Mouse (Mus musculus) liver, embryonic 16.5 days (tissue): Measurements from ENCODE around the gene Dus2. TPM values are rescaled to one million over a fixed set of nuclear protein-coding genes. Genes with fewer than 3 reads are reported as not detected.
A peak's percentile ranks its signal among the peaks of the same experiment; 100 is the strongest.

Experiments
- ATAC-seq: fragments of 200-750 bp; cut with Nextera tagmentation; 2 replicates; pipeline ENCODE4 v1.8.0; 2017; ENCODE audit warnings: low read depth, mild to moderate bottlenecking, moderate number of reproducible peaks, moderate library complexity
- H3K27ac ChIP-seq: fragments of 300-500 bp; sonication (generic); 2 replicates; pipeline ENCODE4 v1.5.1; 2014; ENCODE audit warnings: mild to moderate bottlenecking, low read length
- H3K27me3 ChIP-seq: fragments of 300-500 bp; sonication (generic); 2 replicates; pipeline ENCODE4 v1.6.1; 2014; ENCODE audit warnings: low read depth, low read length, mixed read lengths; ENCODE audit not compliant: control insufficient read depth, insufficient read depth
- H3K36me3 ChIP-seq: fragments of 300-500 bp; sonication (generic); 2 replicates; pipeline ENCODE4 v1.6.1; 2014; ENCODE audit warnings: mild to moderate bottlenecking; ENCODE audit not compliant: control insufficient read depth, insufficient read depth
- H3K4me1 ChIP-seq: fragments of 300-500 bp; sonication (generic); 2 replicates; pipeline ENCODE4 v1.6.1; 2014; ENCODE audit warnings: low read depth, low read length, mixed read lengths; ENCODE audit not compliant: control insufficient read depth
- H3K4me2 ChIP-seq: fragments of 300-500 bp; sonication (generic); 2 replicates; pipeline ENCODE4 v1.6.1; 2014; ENCODE audit warnings: low read depth, low read length, mixed read lengths
- H3K4me3 ChIP-seq: fragments of 300-500 bp; sonication (generic); 2 replicates; pipeline ENCODE4 v1.5.1; 2014; ENCODE audit warnings: low read depth, mild to moderate bottlenecking, low read length
- H3K9ac ChIP-seq: fragments of 300-500 bp; sonication (generic); 2 replicates; pipeline ENCODE4 v1.6.1; 2014; ENCODE audit warnings: low read depth, low read length
- H3K9me3 ChIP-seq: fragments of 300-500 bp; sonication (generic); replicated peaks from 2 replicates; pipeline ENCODE4 v1.6.1; 2016; ENCODE audit warnings: low read length; ENCODE audit not compliant: control insufficient read depth
- WGBS: fragments of 180-500 bp; shearing (Covaris S2); extraction: QIAGEN DNeasy Blood & Tissue Kit; methylation state at CpG from one replicate; pipeline ENCODE4 v1.1.7; 2014; ENCODE audit not compliant: insufficient replicate concordance; 5-methylcytosine and 5-hydroxymethylcytosine counted together
- microRNA-seq: library from miRNA; unstranded; fragments of <30 nt; microRNA quantifications from one replicate; pipeline ENCODE4, GENCODE M21; 2016
- polyA plus RNA-seq: library from polyadenylated mRNA; unstranded; fragments of >200 nt; fragmentation: Nextera tagmentation; extraction: Ambion mirVana; gene quantifications from 2 replicates; pipeline ENCODE4 v1.2.1, GENCODE M21; 2015

Gene Dus2
- polyA plus RNA-seq, 1 experiment from 2014 or later = 10.5 TPM

DNA sequence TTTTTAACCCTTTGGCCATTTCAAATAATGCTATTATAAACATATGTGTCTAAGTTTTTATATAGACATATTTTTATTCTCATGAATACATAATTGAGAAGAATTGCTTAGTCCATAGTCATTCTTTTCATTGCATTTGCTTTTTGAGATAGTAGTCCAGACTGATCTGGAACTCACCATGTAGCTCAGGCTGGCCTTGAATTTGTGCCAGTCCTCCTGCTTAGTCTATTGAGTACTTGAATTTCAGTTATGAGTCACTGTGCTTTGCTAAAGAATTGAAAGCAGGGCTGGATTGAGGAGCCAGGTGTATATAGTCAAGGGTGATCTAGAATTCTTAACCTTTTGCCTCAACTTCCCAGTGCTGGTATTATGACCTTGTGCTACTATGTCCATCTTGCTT, 83.1 kb downstream of the Dus2 start:
- H3K27ac ChIP-seq = no peak overlapping the region
- H3K9ac ChIP-seq = no peak overlapping the region
- no peak for ATAC-seq
- H3K4me2 ChIP-seq = no peak overlapping the region
- no peaks in the 10 kb centered on the region for H3K27me3 ChIP-seq
- peaks cover 5% of the 10 kb centered on the region; the same call in 1 of the 2 replicates for H3K36me3 ChIP-seq
- peaks cover 2% of the 10 kb centered on the region for H3K4me1 ChIP-seq
- H3K4me3 ChIP-seq = no peak overlapping the region
- H3K9me3 ChIP-seq = no peaks in the 10 kb centered on the region; the same call in 1 of the 2 replicates

DNA sequence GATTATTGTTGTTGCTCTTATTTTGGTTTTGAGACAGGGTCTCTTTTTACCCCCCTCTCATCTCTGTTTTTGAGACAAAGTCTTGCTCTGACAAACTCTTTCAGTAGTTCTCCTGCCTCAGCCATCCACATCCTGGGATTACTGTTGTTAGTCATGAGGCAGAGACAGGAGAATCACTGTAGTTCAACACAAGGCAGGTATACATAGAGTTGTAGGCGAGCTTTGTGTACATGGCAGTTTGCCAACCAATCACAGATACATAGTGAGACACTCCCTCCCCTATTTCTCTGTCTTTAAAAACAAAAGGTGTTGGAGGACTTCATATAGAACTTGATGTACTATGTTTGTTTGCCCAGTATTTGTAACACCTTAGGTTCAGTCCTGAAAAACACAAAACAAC, 83.5 kb downstream of the Dus2 start:
- Histone ChIP-seq H3K9ac (no peak overlapping the region), H3K4me3 (no peak overlapping the region), H3K4me1 (peaks cover 2% of the 10 kb centered on the region), H3K4me2 (no peak overlapping the region), H3K9me3 (no peaks in the 10 kb centered on the region; the same call in 1 of the 2 replicates), H3K27me3 (no peaks in the 10 kb centered on the region), H3K36me3 (peaks cover 9% of the 10 kb centered on the region; the same call in 1 of the 2 replicates), H3K27ac (no peak overlapping the region)
- 47% methylated on average over 1 of the region's 1 CpGs for WGBS
- ATAC-seq = peak; percentile 30; the same call in 1 of the 2 replicates

DNA sequence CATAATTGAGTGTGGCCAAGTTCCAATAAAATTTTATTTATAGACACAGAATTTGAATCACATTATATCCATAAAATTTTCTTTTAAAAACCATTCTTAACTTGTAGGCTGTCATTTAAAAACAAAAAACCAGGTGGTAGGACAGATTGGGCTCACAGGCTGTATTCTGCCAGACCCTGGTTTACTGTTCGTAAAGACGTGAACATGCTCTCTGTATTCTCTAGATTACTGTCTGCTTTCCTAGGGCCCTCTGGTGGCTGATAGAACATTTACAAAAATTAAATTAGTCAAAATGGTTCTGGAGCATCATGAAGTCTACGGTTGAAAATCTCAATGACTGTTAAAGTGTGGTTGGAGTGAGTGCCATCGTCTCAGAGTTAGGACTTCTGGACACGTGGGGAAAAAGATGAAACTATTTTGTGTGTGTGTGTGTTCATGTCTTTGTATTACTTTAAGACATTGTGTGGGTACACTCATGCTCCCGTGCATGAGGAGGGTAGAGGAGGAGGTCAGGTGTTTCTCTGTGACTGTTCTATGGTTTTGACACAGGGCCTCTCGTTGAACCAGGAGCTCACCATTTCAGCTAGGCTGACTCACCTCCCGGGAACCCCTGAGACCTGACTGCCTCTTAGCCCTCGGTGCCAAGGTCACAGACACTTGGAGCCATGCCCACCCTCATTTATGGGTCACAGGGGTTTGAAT, 84.2 kb downstream of the Dus2 start:
- H3K9ac ChIP-seq = no peak overlapping the region
- H3K27me3 ChIP-seq = no peaks in the 10 kb centered on the region
- no peak overlapping the region for H3K4me3 ChIP-seq
- WGBS = 64% methylated on average over 9 of the region's 9 CpGs
- no peak overlapping the region for H3K27ac ChIP-seq
- no peak overlapping the region for H3K4me2 ChIP-seq
- H3K36me3 ChIP-seq = peaks cover 9% of the 10 kb centered on the region; the same call in 1 of the 2 replicates
- peaks cover 2% of the 10 kb centered on the region for H3K4me1 ChIP-seq
- no peaks in the 10 kb centered on the region; the same call in 1 of the 2 replicates for H3K9me3 ChIP-seq
- no peak for ATAC-seq

DNA sequence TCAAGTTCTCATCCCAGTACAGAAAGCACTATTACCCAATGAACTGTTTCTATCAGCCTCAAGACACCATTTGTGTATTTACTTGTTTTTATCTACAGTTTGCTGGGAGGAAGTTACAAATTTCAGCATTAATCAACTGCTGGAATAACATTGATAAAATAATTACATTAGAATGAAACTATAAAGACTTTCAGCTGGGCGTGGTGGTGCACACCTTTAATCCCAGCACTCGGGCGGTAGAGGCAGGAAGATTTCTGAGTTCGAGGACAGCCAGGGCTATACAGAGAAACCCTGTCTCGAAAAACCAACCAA, 84.7 kb downstream of the Dus2 start:
- no peak overlapping the region for H3K27ac ChIP-seq
- 78% methylated on average over 5 of the region's 5 CpGs for WGBS
- H3K36me3 ChIP-seq = peaks cover 9% of the 10 kb centered on the region; the same call in 1 of the 2 replicates
- no peaks in the 10 kb centered on the region for H3K27me3 ChIP-seq
- no peak overlapping the region for H3K4me2 ChIP-seq
- H3K9ac ChIP-seq = no peak overlapping the region
- H3K4me3 ChIP-seq = no peak overlapping the region
- H3K9me3 ChIP-seq = no peaks in the 10 kb centered on the region; the same call in 1 of the 2 replicates
- ATAC-seq = no peak
- peaks cover 2% of the 10 kb centered on the region for H3K4me1 ChIP-seq

DNA sequence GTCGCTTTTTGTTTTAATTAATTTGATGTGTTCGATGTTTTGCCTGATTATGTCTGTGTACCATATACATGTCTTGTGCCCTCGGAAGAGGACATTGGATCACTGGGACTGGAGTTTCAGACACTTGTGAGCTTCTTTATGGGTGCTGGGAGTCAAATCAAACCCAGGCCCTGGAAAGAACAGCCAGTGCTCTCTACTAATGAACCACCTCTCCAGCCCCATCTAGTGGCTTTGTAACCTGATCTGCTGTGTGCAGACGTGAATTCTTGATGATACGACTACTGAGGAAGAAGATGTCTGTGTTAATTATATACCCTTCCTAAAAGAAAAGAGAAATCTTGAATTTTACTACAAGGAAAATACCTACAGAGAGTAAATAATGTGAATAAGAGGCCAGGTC, 85.5 kb downstream of the Dus2 start:
- no peaks in the 10 kb centered on the region; the same call in 1 of the 2 replicates for H3K9me3 ChIP-seq
- peaks cover 9% of the 10 kb centered on the region; the same call in 1 of the 2 replicates for H3K36me3 ChIP-seq
- no peak overlapping the region for H3K9ac ChIP-seq
- no peak for ATAC-seq
- H3K4me3 ChIP-seq = no peak overlapping the region
- no peaks in the 10 kb centered on the region for H3K27me3 ChIP-seq
- no peak overlapping the region for H3K4me2 ChIP-seq
- no peak overlapping the region for H3K27ac ChIP-seq
- H3K4me1 ChIP-seq = peaks cover 2% of the 10 kb centered on the region
- WGBS = 73% methylated on average over 5 of the region's 5 CpGs

DNA sequence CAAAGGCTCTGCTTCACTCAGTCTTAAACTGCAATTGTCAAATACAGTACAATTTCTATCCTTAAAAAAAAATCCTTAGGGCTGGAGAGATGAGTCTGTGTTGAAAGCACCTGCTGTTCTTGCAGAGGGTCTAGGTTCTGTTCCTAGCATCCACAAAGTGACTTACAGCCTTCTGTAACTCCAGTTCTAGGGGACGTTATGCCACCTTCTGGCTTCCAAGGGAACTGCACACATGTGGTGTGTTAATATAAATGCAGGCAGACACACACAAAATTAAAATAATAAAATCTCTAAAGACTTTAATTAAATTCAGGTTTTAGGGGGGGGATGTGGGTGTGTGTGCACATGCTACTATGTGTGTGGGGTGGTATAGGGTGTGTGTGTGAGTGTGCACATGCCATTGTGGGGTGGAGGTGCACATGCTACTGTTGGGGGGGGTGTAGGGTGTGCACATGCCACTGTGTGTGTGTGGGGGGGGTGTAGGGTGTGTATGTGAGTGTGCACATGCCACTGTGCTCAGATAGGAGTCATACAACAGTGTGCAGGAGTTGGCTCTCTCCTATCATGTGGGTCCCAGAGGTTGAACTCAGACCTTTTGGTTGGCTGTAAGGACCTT, 86.4 kb downstream of the Dus2 start:
- H3K36me3 ChIP-seq = peaks cover 10% of the 10 kb centered on the region; the same call in 1 of the 2 replicates
- no peak overlapping the region for H3K27ac ChIP-seq
- H3K4me3 ChIP-seq = no peak overlapping the region
- H3K9ac ChIP-seq = no peak overlapping the region
- H3K27me3 ChIP-seq = no peaks in the 10 kb centered on the region
- H3K9me3 ChIP-seq = no peaks in the 10 kb centered on the region; the same call in 1 of the 2 replicates
- H3K4me1 ChIP-seq = peaks cover 2% of the 10 kb centered on the region
- ATAC-seq = no peak
- no peak overlapping the region for H3K4me2 ChIP-seq
- WGBS = 78% methylated on average over 1 of the region's 1 CpGs

DNA sequence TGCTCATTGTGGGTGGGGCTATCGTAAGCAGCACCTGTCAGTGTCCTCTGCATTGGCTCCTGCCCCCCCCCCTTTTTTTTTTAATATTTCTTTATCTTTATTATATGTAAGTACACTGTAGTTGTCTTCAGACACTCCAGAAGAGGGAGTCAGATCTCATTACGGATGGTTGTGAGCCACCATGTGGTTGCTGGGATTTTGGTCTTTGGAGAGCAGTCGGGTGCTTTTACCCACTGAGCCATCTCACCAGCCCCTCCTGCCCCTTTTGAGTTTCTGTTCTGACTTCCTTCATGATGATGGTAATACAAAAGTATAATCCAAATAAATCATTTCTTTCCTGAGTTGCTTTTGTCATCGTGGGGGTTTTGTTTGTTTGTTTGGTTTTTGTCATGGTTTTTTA, 111.2 kb downstream of the Dus2 start:
- 79% methylated on average over 4 of the region's 4 CpGs for WGBS
- Histone ChIP-seq H3K4me1 (no peaks in the 10 kb centered on the region), H3K4me2 (no peak overlapping the region), H3K4me3 (no peak overlapping the region), H3K27ac (no peak overlapping the region), H3K9me3 (no peaks in the 10 kb centered on the region), H3K36me3 (peaks cover 10% of the 10 kb centered on the region), H3K27me3 (no peaks in the 10 kb centered on the region), H3K9ac (no peak overlapping the region)
- ATAC-seq = no peak

Small RNA genes lying within 50 kb of the gene (microRNA-seq; reads per million reads assigned to microRNA genes)
- gene Mir7074 = not detected

Other genes with a start within 250 kb of the Dus2 start
- gene Gfod2, start 232.7 kb upstream of the Dus2 start, polyA plus RNA-seq = 1.6 and 1.8 TPM in 2 replicates
- 44.3 and 50.1 TPM in 2 replicates for gene Ranbp10, start 164.0 kb upstream of the Dus2 start, polyA plus RNA-seq
- 0.07 TPM in 2 replicates for gene Tsnaxip1, start 163.6 kb upstream of the Dus2 start, polyA plus RNA-seq
- gene Cenpt, start 138.1 kb upstream of the Dus2 start, polyA plus RNA-seq = 19.1 and 20.5 TPM in 2 replicates
- gene Thap11, start 136.2 kb upstream of the Dus2 start, polyA plus RNA-seq = 25.4 and 26.4 TPM in 2 replicates
- gene Nutf2, start 130.8 kb upstream of the Dus2 start, polyA plus RNA-seq = 88.9 and 95.7 TPM in 2 replicates
- 15.9 and 17.4 TPM in 2 replicates for gene Edc4, start 110.5 kb upstream of the Dus2 start, polyA plus RNA-seq
- not detected in 2 replicates for gene Nrn1l, start 97.8 kb upstream of the Dus2 start, polyA plus RNA-seq
- 10.0 and 12.2 TPM in 2 replicates for gene Pskh1, start 90.9 kb upstream of the Dus2 start, polyA plus RNA-seq
- gene Ctrl, start 57.5 kb upstream of the Dus2 start, polyA plus RNA-seq = 0.22 TPM in 1 of 2 replicates, not detected in the other
- 34.8 and 40.6 TPM in 2 replicates for gene Psmb10, start 52.9 kb upstream of the Dus2 start, polyA plus RNA-seq
- gene Lcat, start 48.0 kb upstream of the Dus2 start, polyA plus RNA-seq = 88.0 and 97.1 TPM in 2 replicates
- gene Slc12a4, start 25.2 kb upstream of the Dus2 start, polyA plus RNA-seq = 11.1 and 12.0 TPM in 2 replicates
- not detected in 2 replicates for gene Dpep3, start 11.9 kb upstream of the Dus2 start, polyA plus RNA-seq
- not detected in 2 replicates for gene Dpep2nb, start 14.6 kb downstream of the Dus2 start, polyA plus RNA-seq
- 8.7 and 9.6 TPM in 2 replicates for gene Ddx28, start 20.5 kb downstream of the Dus2 start, polyA plus RNA-seq
- 2.4 and 3.0 TPM in 2 replicates for gene Nfatc3, start 67.5 kb downstream of the Dus2 start, polyA plus RNA-seq
- gene Esrp2, start 145.6 kb downstream of the Dus2 start, polyA plus RNA-seq = 17.5 and 20.1 TPM in 2 replicates
- gene Pla2g15, start 159.1 kb downstream of the Dus2 start, polyA plus RNA-seq = 8.8 and 9.1 TPM in 2 replicates
- gene Slc7a6, start 177.5 kb downstream of the Dus2 start, polyA plus RNA-seq = 4.1 and 4.3 TPM in 2 replicates
- 9.2 and 9.7 TPM in 2 replicates for gene Slc7a6os, start 219.6 kb downstream of the Dus2 start, polyA plus RNA-seq
- 18.0 and 19.7 TPM in 2 replicates for gene Prmt7, start 219.6 kb downstream of the Dus2 start, polyA plus RNA-seq